Mouse (Mus musculus) myocyte (in vitro differentiated cells): ENCODE data around the gene Zfp184. TPM values are rescaled to one million over a fixed set of nuclear protein-coding genes. Genes with fewer than 3 reads are reported as not detected.

Experiments
- H3K27me3 ChIP-seq: one replicate; pipeline ENCODE4 v1.6.1; 2011; ENCODE audit not compliant: control insufficient read depth, insufficient read depth, insufficient read length
- H3K36me3 ChIP-seq: one replicate; pipeline ENCODE4 v1.6.1; 2011; ENCODE audit not compliant: control insufficient read depth, insufficient read depth
- H3K4me2 ChIP-seq: one replicate; pipeline ENCODE4 v1.6.1; 2011; ENCODE audit warnings: low read depth, control low read depth
- H3K4me3 ChIP-seq: one replicate; pipeline ENCODE4 v1.5.1; 2011; ENCODE audit warnings: mild to moderate bottlenecking, control low read depth, moderate library complexity
- H3K79me2 ChIP-seq: one replicate; pipeline ENCODE4 v1.6.1; 2011; ENCODE audit not compliant: control insufficient read depth, insufficient read depth
- H3ac ChIP-seq: one replicate; pipeline ENCODE4 v1.6.1; 2011; ENCODE audit not compliant: control insufficient read depth, insufficient read length
- CEBPB ChIP-seq: IDR thresholded peaks from 2 replicates; pipeline ENCODE4 v1.6.1; 2011; ENCODE audit warnings: mild to moderate bottlenecking, moderate library complexity; ENCODE audit not compliant: poor library complexity, insufficient read depth, severe bottlenecking
- E2F4 ChIP-seq: IDR thresholded peaks from one replicate; pipeline ENCODE4 v1.6.1; 2011; ENCODE audit warnings: mild to moderate bottlenecking, control low read depth, moderate library complexity; ENCODE audit not compliant: insufficient read depth
- MAX ChIP-seq: IDR thresholded peaks from one replicate; pipeline ENCODE4 v1.6.1; 2011; ENCODE audit warnings: low read depth, mild to moderate bottlenecking, control low read depth
- MYOD1 ChIP-seq, 3 experiments: IDR thresholded peaks; one replicate each; pipeline ENCODE4 v1.6.1; 2011; ENCODE audit warnings: control low read depth in 2 of 3, low read depth in 2 of 3, mild to moderate bottlenecking in 2 of 3, moderate library complexity in 1 of 3; ENCODE audit not compliant: insufficient read length in 2 of 3, control insufficient read depth in 1 of 3
- MYOG ChIP-seq, 3 experiments: IDR thresholded peaks; one replicate each; pipeline ENCODE4 v1.6.1; 2011; ENCODE audit warnings: control low read depth in 2 of 3, low read depth in 2 of 3, mild to moderate bottlenecking in 2 of 3; ENCODE audit not compliant: insufficient read length in 2 of 3, control insufficient read depth in 1 of 3, insufficient read depth in 1 of 3
- POLR2A ChIP-seq: IDR thresholded peaks from one replicate; pipeline ENCODE4 v1.6.1; 2011; ENCODE audit warnings: low read depth, mild to moderate bottlenecking, control low read depth, moderate library complexity; ENCODE audit not compliant: insufficient read length
- POLR2AphosphoS2 ChIP-seq: IDR thresholded peaks from one replicate; pipeline ENCODE4 v1.6.1; 2011; ENCODE audit warnings: low read depth, control low read depth; ENCODE audit not compliant: insufficient read length
- REST ChIP-seq: IDR thresholded peaks from one replicate; pipeline ENCODE4 v1.6.1; 2011; ENCODE audit warnings: mild to moderate bottlenecking, control low read depth, moderate library complexity; ENCODE audit not compliant: insufficient read depth, insufficient read length
- SRF ChIP-seq: IDR thresholded peaks from one replicate; pipeline ENCODE4 v1.6.1; 2011; ENCODE audit warnings: low read depth; ENCODE audit not compliant: control insufficient read depth, insufficient read length
- TCF12 ChIP-seq: IDR thresholded peaks from one replicate; pipeline ENCODE4 v1.6.1; 2011; ENCODE audit warnings: mild to moderate bottlenecking, control low read depth; ENCODE audit not compliant: poor library complexity, insufficient read depth, severe bottlenecking
- TCF3 ChIP-seq: IDR thresholded peaks from one replicate; pipeline ENCODE4 v1.6.1; 2011; ENCODE audit warnings: low read depth, control low read depth; ENCODE audit not compliant: insufficient read length
- USF1 ChIP-seq: IDR thresholded peaks from one replicate; pipeline ENCODE4 v1.6.1; 2011; ENCODE audit warnings: low read depth, mild to moderate bottlenecking, control low read depth, moderate library complexity
- polyA plus RNA-seq: library from polyadenylated mRNA; unstranded; fragments of >200 nt; fragmentation: generic; extraction: Trizol; gene quantifications from one replicate; pipeline ENCODE4 v1.2.1, GENCODE M21; 2012; ENCODE audit warnings: missing spikeins

Zfp184 gene
- polyA plus RNA-seq, 1 experiment: 0.89 TPM

DNA sequence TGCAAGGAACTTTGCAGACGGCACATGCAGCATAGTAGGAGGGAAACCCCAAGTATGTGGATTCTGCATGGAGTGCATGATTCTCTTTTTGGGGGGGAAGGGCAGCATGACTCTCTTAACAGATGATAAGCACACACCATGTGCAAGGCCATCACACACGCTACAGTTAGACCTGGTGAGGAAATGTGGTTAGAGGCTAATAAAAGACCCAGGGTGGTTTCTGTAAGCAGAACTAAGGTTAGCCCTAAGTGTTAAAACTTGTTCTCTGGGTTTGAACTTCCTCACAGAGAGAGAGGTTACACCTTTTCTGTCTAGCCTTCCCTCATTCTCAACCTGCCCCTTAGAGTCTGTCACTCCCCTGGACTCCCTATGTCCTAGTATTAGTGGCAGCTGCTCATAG, 56.5 kb downstream of the Zfp184 start:
- Histone ChIP-seq H3K4me2 (peak overlapping the region; percentile 3), H3K36me3 (no peaks in the 10 kb centered on the region), H3K4me3 (no peak overlapping the region), H3ac (no peak overlapping the region), H3K79me2 (no peaks in the 10 kb centered on the region), H3K27me3 (peaks cover 4% of the 10 kb centered on the region)
- TF ChIP-seq MYOG (IDR thresholded peaks at IDR 0.05; ENCODE audit: control insufficient read depth in 1 of 3, insufficient read depth in 1 of 3, insufficient read length in 2 of 3, low read depth in 2 of 3): no peak
- no peak for TF ChIP-seq POLR2AphosphoS2
- TF ChIP-seq TCF3: no peak
- no peak for TF ChIP-seq REST
- TF ChIP-seq MAX: no peak
- no peak for TF ChIP-seq MYOD1 (IDR thresholded peaks at IDR 0.05; ENCODE audit: control insufficient read depth in 1 of 3, insufficient read length in 2 of 3, low read depth in 2 of 3)
- no peak for TF ChIP-seq TCF12
- no peak for TF ChIP-seq USF1
- no peak for TF ChIP-seq POLR2A

DNA sequence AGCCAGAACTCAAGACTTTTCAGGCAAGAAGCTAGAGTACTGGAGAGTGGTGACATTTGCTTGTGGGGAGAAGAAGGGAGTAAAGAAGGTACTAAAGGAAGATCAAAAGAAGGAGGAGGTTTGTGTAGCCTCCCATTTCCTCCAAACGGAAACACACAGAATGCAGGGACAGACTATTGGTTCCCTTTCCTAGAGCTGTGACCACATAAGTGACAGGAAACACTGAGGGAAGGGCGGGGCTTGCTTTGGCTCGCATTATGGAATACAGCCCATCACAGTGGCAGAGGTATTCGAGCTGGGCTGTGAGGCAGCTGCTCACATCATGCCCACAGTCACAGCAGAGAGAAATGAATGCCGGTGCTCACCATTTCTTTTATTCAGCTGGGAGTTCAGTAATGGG, 56.9 kb downstream of the Zfp184 start:
- Histone ChIP-seq H3K4me2 (peak overlapping the region; percentile 3), H3K4me3 (no peak overlapping the region), H3ac (no peak overlapping the region), H3K36me3 (no peaks in the 10 kb centered on the region), H3K27me3 (peaks cover 7% of the 10 kb centered on the region), H3K79me2 (no peaks in the 10 kb centered on the region)
- TF ChIP-seq POLR2A (no peak), MAX (no peak), E2F4 (no peak), MYOG (IDR thresholded peaks at IDR 0.05; ENCODE audit: control insufficient read depth in 1 of 3, insufficient read depth in 1 of 3, insufficient read length in 2 of 3, low read depth in 2 of 3) (no peak), TCF12 (no peak), TCF3 (no peak), REST (no peak), USF1 (no peak), MYOD1 (IDR thresholded peaks at IDR 0.05; ENCODE audit: control insufficient read depth in 1 of 3, insufficient read length in 2 of 3, low read depth in 2 of 3) (no peak)

DNA sequence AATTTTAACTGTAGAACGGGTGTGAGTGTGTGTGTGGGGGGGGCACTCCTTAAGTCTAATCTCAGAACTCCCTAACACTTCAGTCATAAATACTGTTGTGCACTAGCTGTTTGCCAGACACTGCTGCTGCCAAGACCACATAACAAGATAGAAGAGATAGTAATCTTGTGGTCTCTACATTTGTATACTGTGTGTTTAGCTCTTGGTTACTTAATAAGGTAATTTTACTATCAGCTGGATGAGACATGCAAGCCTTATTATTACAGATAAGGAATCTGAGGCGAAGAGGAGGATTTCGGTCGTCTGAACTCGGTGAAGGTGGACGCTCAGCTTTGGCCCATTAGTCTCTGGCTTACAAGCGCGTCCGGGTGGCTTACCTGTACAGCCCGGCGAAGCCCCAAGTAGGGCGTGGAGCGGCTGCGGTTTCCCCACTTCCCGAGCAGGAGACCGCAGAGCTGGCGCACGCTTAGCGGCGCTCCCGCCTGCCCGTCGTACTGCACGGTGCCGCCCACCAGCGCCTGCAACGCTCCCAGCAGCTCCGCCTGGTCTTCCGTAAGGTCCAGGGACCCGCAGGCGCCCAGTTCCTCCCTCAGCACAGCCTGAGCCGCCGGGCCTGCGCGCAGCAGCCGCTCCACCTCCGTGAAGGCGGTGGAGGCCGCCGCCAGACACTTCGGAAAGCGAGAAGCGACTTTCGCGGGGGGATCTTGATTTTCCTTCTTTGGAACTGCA, 60.9 kb downstream of the Zfp184 start:
- no peak for TF ChIP-seq REST
- TF ChIP-seq TCF3: no peak
- no peak for TF ChIP-seq USF1
- no peak for TF ChIP-seq SRF
- no peak for TF ChIP-seq CEBPB
- no peak for TF ChIP-seq POLR2AphosphoS2
- no peak for TF ChIP-seq MYOD1 (IDR thresholded peaks at IDR 0.05; ENCODE audit: control insufficient read depth in 1 of 3, insufficient read length in 2 of 3, low read depth in 2 of 3)
- no peak for TF ChIP-seq E2F4
- no peak for TF ChIP-seq TCF12
- TF ChIP-seq POLR2A: no peak
- no peak for TF ChIP-seq MYOG (IDR thresholded peaks at IDR 0.05; ENCODE audit: control insufficient read depth in 1 of 3, insufficient read depth in 1 of 3, insufficient read length in 2 of 3, low read depth in 2 of 3)
- no peak for TF ChIP-seq MAX
- peak overlapping the region; percentile 34 for H3K4me3 ChIP-seq
- no peaks in the 10 kb centered on the region for H3K79me2 ChIP-seq
- H3ac ChIP-seq: peak overlapping the region; percentile 3
- no peaks in the 10 kb centered on the region for H3K36me3 ChIP-seq
- peak overlapping the region; percentile 97 for H3K4me2 ChIP-seq
- H3K27me3 ChIP-seq: peaks cover 22% of the 10 kb centered on the region

DNA sequence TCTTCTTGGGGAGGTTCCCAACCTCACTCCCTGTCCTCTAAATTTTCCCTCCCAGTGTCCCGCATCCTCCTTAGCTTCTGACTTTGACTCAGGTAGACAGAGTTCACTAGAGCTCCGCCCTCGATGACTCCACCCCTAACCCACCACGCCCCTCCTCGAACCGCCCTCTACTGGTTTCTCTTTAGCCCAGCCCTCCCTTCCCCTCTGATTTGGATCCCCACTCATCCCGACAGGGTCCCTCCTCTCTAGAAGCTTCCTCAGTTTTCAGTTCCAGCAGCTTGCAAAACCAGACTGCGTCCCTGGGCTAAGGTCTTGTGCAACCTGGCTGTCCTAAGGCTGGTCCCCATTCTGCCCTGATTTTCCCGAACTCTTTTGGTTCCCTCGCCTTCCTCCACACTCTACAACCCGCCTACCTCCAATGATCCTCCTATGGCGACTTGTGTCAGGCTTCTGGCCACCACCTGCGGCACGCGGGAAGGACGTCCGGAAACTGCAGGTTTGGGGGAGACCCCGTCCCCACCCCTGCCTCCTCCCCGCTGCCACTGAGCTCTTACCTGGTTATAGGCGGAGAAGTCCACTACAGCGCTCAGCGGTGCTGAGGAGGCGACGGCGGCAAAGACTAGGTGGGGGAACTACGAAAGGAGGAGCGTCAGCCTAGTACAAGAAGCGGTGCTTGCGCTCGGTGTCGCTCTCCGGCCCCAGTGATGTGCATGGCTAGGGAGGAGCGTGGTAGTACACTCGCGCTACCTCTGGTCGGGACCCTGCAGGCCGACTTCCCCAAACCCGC, 61.6 kb downstream of the Zfp184 start:
- Histone ChIP-seq H3K27me3 (peaks cover 22% of the 10 kb centered on the region), H3K79me2 (no peaks in the 10 kb centered on the region), H3K36me3 (no peaks in the 10 kb centered on the region), H3K4me2 (peak overlapping the region; percentile 97), H3K4me3 (peak overlapping the region; percentile 34), H3ac (peak overlapping the region; percentile 3)
- no peak for TF ChIP-seq REST
- TF ChIP-seq CEBPB: no peak
- TF ChIP-seq SRF: no peak
- TF ChIP-seq POLR2A: no peak
- no peak for TF ChIP-seq MYOD1 (IDR thresholded peaks at IDR 0.05; ENCODE audit: control insufficient read depth in 1 of 3, insufficient read length in 2 of 3, low read depth in 2 of 3)
- no peak for TF ChIP-seq USF1
- no peak for TF ChIP-seq TCF12
- TF ChIP-seq TCF3: no peak
- no peak for TF ChIP-seq MAX
